Mouse (Mus musculus) forebrain, embryonic 11.5 days (tissue): ENCODE data around the gene 1700029F12Rik. TPM values are rescaled to one million over a fixed set of nuclear protein-coding genes. Genes with fewer than 3 reads are reported as not detected.

ENCODE experiments used
- ATAC-seq: fragments of 200-750 bp; cut with Nextera tagmentation; replicated peaks from 2 replicates; pipeline ENCODE4 v1.8.0; 2017; ENCODE audit warnings: moderate TSS enrichment; ENCODE audit not compliant: low FRiP score
- DNase-seq: peaks from one replicate; pipeline ENCODE4 v3.0.0-alpha.2; 2017; ENCODE audit warnings: low spot score
- H3K27ac ChIP-seq: fragments of 300-500 bp; sonication (generic); 2 replicates; pipeline ENCODE4 v1.5.1; 2014; ENCODE audit warnings: low read depth, low read length
- H3K27me3 ChIP-seq: fragments of 300-500 bp; sonication (generic); 2 replicates; pipeline ENCODE4 v1.6.1; 2014; ENCODE audit warnings: mild to moderate bottlenecking, low read length, mixed read lengths; ENCODE audit not compliant: control insufficient read depth, insufficient read depth
- H3K36me3 ChIP-seq: fragments of 300-500 bp; sonication (generic); 2 replicates; pipeline ENCODE4 v1.6.1; 2014; ENCODE audit warnings: mild to moderate bottlenecking, low read length, moderate library complexity, mixed read lengths; ENCODE audit not compliant: control insufficient read depth, insufficient read depth
- H3K4me1 ChIP-seq: fragments of 300-500 bp; sonication (generic); replicated peaks from 2 replicates; pipeline ENCODE4 v1.6.1; 2014; ENCODE audit warnings: low read length, mixed read lengths; ENCODE audit not compliant: control insufficient read depth, insufficient read depth
- H3K4me2 ChIP-seq: fragments of 300-500 bp; sonication (generic); 2 replicates; pipeline ENCODE4 v1.6.1; 2014; ENCODE audit warnings: low read depth, mild to moderate bottlenecking, low read length, moderate library complexity, mixed read lengths; ENCODE audit not compliant: severe bottlenecking
- H3K4me3 ChIP-seq: fragments of 300-500 bp; sonication (generic); 2 replicates; pipeline ENCODE4 v1.5.1; 2014; ENCODE audit warnings: low read depth, low read length
- H3K9ac ChIP-seq: fragments of 300-500 bp; sonication (generic); 2 replicates; pipeline ENCODE4 v1.6.1; 2014; ENCODE audit warnings: low read length
- H3K9me3 ChIP-seq: fragments of 300-500 bp; sonication (generic); 2 replicates; pipeline ENCODE4 v1.6.1; 2016; ENCODE audit warnings: low read length, mixed read lengths; ENCODE audit not compliant: control insufficient read depth
- WGBS: fragments of 180-500 bp; shearing (Covaris S2); extraction: QIAGEN DNeasy Blood & Tissue Kit; methylation state at CpG from one replicate; pipeline ENCODE4 v1.1.7; 2014; 5-methylcytosine and 5-hydroxymethylcytosine counted together
- polyA plus RNA-seq: library from polyadenylated mRNA; unstranded; fragments of >200 nt; fragmentation: Nextera tagmentation; extraction: Ambion mirVana; gene quantifications from 2 replicates; pipeline ENCODE4 v1.2.1, GENCODE M21; 2014

The 1700029F12Rik gene
- polyA plus RNA-seq, 1 experiment from 2014 or later = not detected

GRCm38 (mm10) chr13:96990045-96990444 lies 44.1 kb downstream of the 1700029F12Rik start:
- no peak overlapping the region for H3K4me2 ChIP-seq
- no peak overlapping the region for H3K4me3 ChIP-seq
- H3K9ac ChIP-seq = no peak overlapping the region
- H3K4me1 ChIP-seq = no peaks in the 10 kb centered on the region
- H3K9me3 ChIP-seq = no peaks in the 10 kb centered on the region
- no peaks in the 10 kb centered on the region for H3K36me3 ChIP-seq
- WGBS = 93% methylated on average over 3 of the region's 3 CpGs
- ATAC-seq (no peak), DNase-seq (no peak)
- H3K27ac ChIP-seq = no peak overlapping the region
- no peaks in the 10 kb centered on the region for H3K27me3 ChIP-seq

- no peaks in the 10 kb centered on the region for H3K9me3 ChIP-seq
- DNase-seq (no peak), ATAC-seq (no peak)
- no peak overlapping the region for H3K27ac ChIP-seq
- WGBS = 95% methylated on average over 16 of the region's 16 CpGs
- H3K4me1 ChIP-seq = no peaks in the 10 kb centered on the region
- no peaks in the 10 kb centered on the region for H3K36me3 ChIP-seq
- H3K27me3 ChIP-seq = no peaks in the 10 kb centered on the region
- H3K4me3 ChIP-seq = no peak overlapping the region
- no peak overlapping the region for H3K4me2 ChIP-seq
- no peak overlapping the region for H3K9ac ChIP-seq
Observed at GRCm38 (mm10) chr13:96989129-96989528, 45.0 kb downstream of the 1700029F12Rik start.

GRCm38 (mm10) chr13:96985599-96986275 lies 48.4 kb downstream of the 1700029F12Rik start:
- Histone ChIP-seq H3K9ac (no peak overlapping the region), H3K4me2 (no peak overlapping the region), H3K4me1 (no peaks in the 10 kb centered on the region), H3K27ac (no peak overlapping the region), H3K27me3 (no peaks in the 10 kb centered on the region), H3K36me3 (no peaks in the 10 kb centered on the region), H3K4me3 (no peak overlapping the region), H3K9me3 (no peaks in the 10 kb centered on the region)
- no peak for DNase-seq
- no peak for ATAC-seq
- 71% methylated on average over 12 of the region's 12 CpGs for WGBS

GRCm38 (mm10) chr13:96984688-96985087 lies 49.5 kb downstream of the 1700029F12Rik start:
- no peaks in the 10 kb centered on the region for H3K27me3 ChIP-seq
- H3K9me3 ChIP-seq = no peaks in the 10 kb centered on the region
- 81% methylated on average over 5 of the region's 5 CpGs for WGBS
- ATAC-seq (no peak), DNase-seq (no peak)
- no peaks in the 10 kb centered on the region for H3K36me3 ChIP-seq
- no peak overlapping the region for H3K27ac ChIP-seq
- H3K4me1 ChIP-seq = no peaks in the 10 kb centered on the region
- no peak overlapping the region for H3K9ac ChIP-seq
- H3K4me2 ChIP-seq = no peak overlapping the region
- H3K4me3 ChIP-seq = no peak overlapping the region

GRCm38 (mm10) chr13:96983251-96984126 lies 50.7 kb downstream of the 1700029F12Rik start:
- H3K4me3 ChIP-seq = no peak overlapping the region
- no peaks in the 10 kb centered on the region for H3K4me1 ChIP-seq
- no peak for ATAC-seq
- DNase-seq = no peak
- H3K4me2 ChIP-seq = no peak overlapping the region
- H3K9me3 ChIP-seq = no peaks in the 10 kb centered on the region
- H3K27ac ChIP-seq = no peak overlapping the region
- WGBS = 70% methylated on average over 26 of the region's 26 CpGs
- H3K9ac ChIP-seq = no peak overlapping the region
- H3K27me3 ChIP-seq = no peaks in the 10 kb centered on the region
- H3K36me3 ChIP-seq = no peaks in the 10 kb centered on the region

GRCm38 (mm10) chr13:96980561-96980960 lies 53.6 kb downstream of the 1700029F12Rik start:
- no peaks in the 10 kb centered on the region for H3K27me3 ChIP-seq
- ATAC-seq (no peak), DNase-seq (no peak)
- H3K4me2 ChIP-seq = no peak overlapping the region
- no peak overlapping the region for H3K27ac ChIP-seq
- H3K4me3 ChIP-seq = no peak overlapping the region
- H3K9ac ChIP-seq = no peak overlapping the region
- H3K9me3 ChIP-seq = no peaks in the 10 kb centered on the region
- H3K4me1 ChIP-seq = no peaks in the 10 kb centered on the region
- no peaks in the 10 kb centered on the region for H3K36me3 ChIP-seq

- 86% methylated on average over 6 of the region's 6 CpGs for WGBS
- DNase-seq = no peak
Observed at GRCm38 (mm10) chr13:96976986-96977595, 57.1 kb downstream of the 1700029F12Rik start.

GRCm38 (mm10) chr13:96973318-96973717 lies 60.8 kb downstream of the 1700029F12Rik start:
- Histone ChIP-seq H3K4me1 (no peaks in the 10 kb centered on the region), H3K4me2 (no peak overlapping the region), H3K27ac (no peak overlapping the region), H3K36me3 (no peaks in the 10 kb centered on the region), H3K9ac (no peak overlapping the region), H3K9me3 (no peaks in the 10 kb centered on the region), H3K4me3 (no peak overlapping the region), H3K27me3 (no peaks in the 10 kb centered on the region)
- 96% methylated on average over 4 of the region's 4 CpGs for WGBS
- ATAC-seq = no peak
- no peak for DNase-seq

More at GRCm38 (mm10) chr13:96976986-96977595, 57.1 kb downstream of the 1700029F12Rik start:
- H3K9me3 ChIP-seq = no peaks in the 10 kb centered on the region
- H3K4me1 ChIP-seq = no peaks in the 10 kb centered on the region
- no peaks in the 10 kb centered on the region for H3K36me3 ChIP-seq
- no peak overlapping the region for H3K27ac ChIP-seq
- H3K4me3 ChIP-seq = no peak overlapping the region
- no peak overlapping the region for H3K9ac ChIP-seq
- H3K27me3 ChIP-seq = no peaks in the 10 kb centered on the region
- H3K4me2 ChIP-seq = no peak overlapping the region
- ATAC-seq = no peak
